Mouse (Mus musculus) layer of hippocampus, adult 18-20 months (tissue): ENCODE results near the gene Mrgpra2b. TPM values are rescaled to one million over a fixed set of nuclear protein-coding genes. Genes with fewer than 3 reads are reported as not detected.
"Not testable (repeated sequence)": the region's sequence is repeated elsewhere in the genome, so short reads cannot be mapped to it uniquely, and the experiment has no call there.

ENCODE experiments used
- DNase-seq, 2 experiments: peaks; one replicate each; pipeline ENCODE4 v3.0.0; 2022; ENCODE audit warnings: low spot score in 2 of 2
- long read RNA-seq: library from polyadenylated mRNA; stranded (forward); transcript quantifications from one replicate; pipeline ENCODE4 v2.0.0, GENCODE M21; 2021
- total RNA-seq, 2 experiments: library from RNA; stranded (reverse); gene quantifications; 2 replicates each; pipeline ENCODE4 v1.2.3; 2021

The Mrgpra2b gene
- total RNA-seq, result not detected
- long read RNA-seq, result 0 reads

DNA sequence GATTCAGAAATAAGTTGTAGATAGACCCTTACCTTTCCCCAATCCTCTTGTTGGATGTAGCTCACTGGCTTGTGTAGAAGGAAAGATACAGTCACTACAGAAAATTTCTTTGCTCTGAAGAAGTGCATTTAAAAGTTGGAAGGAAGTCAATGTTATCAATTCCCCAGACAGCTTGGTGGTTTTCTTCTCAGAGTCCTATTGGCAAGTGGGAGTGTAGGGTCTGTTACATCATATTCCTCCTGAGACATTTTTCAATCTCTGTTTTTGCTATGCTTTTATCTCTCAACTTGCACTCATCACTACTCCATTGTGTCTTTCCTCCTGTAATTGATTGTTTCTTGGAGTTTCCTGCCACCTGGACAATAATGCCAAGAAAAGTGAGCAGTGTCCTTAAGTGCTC lies at the start of gene Mrgpra2b:
Gene Mrgpra2b, minus strand, starts transcription at position 101 of the 400 bp plus-strand sequence.
- no peak for DNase-seq

DNA sequence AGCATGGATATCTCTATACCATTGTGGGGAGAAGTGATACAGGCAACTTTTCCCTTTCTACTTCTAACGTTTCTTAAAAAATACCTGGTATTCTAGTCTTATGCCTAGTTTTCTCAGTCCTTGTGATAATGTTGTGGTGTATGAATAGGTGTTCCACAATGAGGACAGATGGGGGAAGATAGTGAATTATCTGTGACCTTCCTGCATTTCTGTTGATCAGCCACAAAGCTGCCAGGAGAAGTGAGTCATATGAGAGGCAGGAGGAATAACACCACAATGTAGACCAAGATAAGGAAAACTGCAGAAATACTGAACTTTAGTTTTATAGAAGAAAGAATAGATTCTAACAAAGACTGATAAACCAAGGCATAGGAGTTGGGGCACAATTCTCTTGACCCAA lies 12.3 kb downstream of the Mrgpra2b start:
- no peak for DNase-seq

DNA sequence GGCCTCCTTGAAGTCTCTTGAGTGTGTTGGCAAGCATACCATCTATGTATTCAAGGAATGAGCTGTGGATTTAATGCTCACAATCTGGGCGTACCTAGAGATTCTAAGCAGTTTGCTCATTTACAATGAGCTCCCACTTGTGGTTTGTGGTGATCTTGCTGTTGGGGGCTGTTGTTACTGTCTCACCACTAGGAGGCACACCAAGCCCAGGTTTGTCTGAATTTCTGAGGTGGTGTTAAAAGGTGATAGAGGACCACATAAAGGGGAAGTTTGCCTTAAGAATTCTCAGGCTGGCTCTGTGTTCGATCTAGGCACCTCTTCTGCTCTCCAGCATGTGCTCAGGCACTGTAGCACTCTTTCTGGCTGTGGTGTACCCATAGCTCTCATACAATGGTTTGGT lies 13.6 kb downstream of the Mrgpra2b start:
- DNase-seq, result no peak

DNA sequence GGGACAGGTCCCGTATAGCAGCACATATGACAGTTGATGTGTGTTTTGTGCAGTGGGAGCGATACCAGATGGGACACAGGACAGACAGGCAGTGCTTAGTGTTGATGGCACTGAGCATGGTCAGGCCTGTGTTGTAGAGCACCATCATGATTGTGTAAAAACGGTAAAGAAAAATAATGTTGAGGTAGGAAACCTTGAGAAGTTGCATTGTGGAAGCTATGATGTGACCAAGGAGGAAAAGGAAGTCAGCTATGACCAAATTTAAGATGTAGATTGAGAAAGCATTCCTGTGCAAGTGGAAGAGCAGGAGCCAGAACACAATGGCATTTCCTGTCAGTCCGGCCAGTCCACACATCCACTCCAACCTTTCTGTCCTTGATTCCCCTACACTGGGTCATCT lies 25.7 kb downstream of the Mrgpra2b start:
- no peak for DNase-seq

DNA sequence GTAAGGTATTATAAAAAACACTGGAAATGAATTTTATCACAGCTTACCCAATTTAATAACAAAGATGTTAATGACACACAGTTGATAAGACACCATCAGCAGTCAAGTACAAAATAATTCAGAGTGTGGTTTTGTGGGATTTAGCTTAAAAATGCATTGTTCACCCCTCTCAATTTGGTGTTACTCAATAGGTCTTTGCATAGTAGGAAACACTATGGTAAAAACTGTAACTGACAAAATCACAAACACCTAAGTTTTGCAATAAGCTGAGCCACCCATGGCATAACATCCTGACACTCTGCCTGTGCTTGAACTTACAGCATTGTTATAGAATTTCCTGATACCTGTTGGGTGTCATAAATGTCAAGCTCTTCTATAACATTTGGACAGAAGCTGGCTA lies 37.4 kb downstream of the Mrgpra2b start:
- DNase-seq, result not testable (repeated sequence)

DNA sequence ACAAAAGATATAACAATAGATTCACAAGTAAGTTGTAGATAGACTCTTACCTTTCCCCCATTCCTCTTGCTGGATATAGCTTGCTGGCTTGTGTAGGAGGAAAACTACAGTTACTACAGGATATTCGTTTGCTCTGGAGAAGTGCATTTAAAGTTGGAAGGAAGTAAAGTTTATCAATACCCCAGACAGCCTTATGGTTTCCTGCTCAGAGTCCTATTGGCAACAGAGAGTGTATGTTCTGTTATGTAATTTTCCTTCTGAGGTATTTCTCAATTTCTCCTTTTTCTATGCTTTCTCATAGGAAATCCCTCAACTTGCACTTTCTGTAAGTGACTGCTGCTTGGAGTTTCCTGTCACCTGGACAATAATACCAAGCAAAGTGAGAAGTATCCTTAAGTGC lies 39.2 kb downstream of the Mrgpra2b start:
- DNase-seq, result not testable (repeated sequence)

DNA sequence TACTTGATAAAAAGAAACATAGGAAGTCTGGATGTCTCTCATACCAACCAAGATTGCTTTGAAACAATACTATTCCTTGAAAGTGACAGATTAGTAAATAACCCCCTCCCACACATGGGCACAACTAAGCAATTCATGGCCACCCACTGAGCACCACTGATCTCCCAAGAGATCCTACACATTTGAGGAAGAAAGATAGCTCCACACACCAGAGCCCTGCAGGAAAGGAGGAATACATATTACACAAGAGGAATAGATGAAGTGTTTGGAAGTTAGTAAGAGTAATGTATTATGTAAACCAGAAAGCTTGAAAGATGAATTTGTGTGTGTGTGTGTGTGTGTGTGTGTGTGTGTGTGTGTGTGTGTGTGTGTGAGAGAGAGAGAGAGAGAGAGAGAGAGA lies 45.5 kb downstream of the Mrgpra2b start:
- not testable (repeated sequence) for DNase-seq

DNA sequence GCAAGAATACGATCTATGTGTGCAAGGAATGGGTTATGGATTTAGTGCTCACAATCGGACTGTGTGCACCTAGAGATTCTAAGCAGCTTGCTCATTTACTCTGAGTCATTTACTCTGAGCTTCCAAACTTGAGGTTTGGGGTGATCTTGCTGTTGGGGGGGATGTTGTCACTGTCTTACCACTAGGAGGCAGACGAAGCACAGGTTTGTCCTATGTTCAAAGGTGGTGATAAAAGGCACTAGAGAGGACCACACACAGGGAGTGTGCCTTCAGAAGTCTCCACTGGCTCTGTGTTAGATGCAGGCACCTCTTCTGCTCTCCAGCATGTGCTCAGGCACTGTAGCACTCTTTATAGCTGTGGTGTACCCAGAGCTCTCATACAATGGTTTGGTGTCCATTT lies 54.8 kb downstream of the Mrgpra2b start:
- DNase-seq, result not testable (repeated sequence)

DNA sequence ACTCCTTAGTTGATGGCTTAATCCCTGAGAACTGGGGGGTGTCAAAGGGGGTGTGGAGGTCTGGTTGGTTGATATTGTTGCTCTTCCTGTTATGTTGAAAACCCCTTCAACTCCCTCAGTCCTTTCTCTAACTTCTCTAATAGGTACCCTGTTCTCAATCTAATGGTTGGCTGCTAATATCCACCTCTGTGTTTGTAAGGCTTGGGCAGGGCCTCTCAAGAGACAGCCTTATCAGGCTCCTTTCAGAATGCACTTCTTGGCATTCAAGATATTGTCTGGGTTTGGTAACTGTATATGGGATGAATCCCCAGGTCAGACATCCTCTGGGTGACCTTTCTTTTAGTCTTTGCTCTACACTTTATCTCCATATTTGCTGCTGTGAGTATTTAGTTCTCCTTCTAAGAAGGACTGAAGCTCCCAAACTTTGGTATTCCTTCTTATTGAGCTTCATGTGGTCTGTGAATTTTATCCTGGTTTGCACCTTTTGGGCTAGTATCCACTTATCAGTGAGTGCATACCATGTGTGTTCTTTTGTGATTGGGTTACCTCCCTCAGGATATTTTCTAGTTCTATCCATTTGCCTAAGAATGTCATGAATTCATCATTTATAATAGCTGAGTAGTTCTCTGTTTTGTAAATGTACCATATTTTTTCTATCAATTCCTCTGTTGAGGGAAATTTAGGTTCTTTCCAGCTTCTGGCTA lies 63.2 kb downstream of the Mrgpra2b start:
- DNase-seq, result not testable (repeated sequence)

DNA sequence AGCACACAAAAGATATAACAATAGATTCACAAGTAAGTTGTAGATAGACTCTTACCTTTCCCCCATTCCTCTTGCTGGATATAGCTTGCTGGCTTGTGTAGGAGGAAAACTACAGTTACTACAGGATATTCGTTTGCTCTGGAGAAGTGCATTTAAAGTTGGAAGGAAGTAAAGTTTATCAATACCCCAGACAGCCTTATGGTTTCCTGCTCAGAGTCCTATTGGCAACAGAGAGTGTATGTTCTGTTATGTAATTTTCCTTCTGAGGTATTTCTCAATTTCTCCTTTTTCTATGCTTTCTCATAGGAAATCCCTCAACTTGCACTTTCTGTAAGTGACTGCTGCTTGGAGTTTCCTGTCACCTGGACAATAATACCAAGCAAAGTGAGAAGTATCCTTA lies 76.6 kb downstream of the Mrgpra2b start, which contains the start of gene Mrgpra2a:
Gene Mrgpra2a, minus strand, starts transcription at position 125 of the 400 bp plus-strand sequence.
- DNase-seq, result not testable (repeated sequence)

DNA sequence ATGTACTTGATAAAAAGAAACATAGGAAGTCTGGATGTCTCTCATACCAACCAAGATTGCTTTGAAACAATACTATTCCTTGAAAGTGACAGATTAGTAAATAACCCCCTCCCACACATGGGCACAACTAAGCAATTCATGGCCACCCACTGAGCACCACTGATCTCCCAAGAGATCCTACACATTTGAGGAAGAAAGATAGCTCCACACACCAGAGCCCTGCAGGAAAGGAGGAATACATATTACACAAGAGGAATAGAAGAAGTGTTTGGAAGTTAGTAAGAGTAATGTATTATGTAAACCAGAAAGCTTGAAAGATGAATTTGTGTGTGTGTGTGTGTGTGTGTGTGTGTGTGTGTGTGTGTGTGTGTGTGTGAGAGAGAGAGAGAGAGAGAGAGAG lies 82.9 kb downstream of the Mrgpra2b start:
- not testable (repeated sequence) for DNase-seq

DNA sequence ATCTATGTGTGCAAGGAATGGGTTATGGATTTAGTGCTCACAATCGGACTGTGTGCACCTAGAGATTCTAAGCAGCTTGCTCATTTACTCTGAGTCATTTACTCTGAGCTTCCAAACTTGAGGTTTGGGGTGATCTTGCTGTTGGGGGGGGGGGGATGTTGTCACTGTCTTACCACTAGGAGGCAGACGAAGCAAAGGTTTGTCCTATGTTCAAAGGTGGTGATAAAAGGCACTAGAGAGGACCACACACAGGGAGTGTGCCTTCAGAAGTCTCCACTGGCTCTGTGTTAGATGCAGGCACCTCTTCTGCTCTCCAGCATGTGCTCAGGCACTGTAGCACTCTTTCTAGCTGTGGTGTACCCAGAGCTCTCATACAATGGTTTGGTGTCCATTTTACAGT lies 92.2 kb downstream of the Mrgpra2b start:
- DNase-seq, result not testable (repeated sequence)

DNA sequence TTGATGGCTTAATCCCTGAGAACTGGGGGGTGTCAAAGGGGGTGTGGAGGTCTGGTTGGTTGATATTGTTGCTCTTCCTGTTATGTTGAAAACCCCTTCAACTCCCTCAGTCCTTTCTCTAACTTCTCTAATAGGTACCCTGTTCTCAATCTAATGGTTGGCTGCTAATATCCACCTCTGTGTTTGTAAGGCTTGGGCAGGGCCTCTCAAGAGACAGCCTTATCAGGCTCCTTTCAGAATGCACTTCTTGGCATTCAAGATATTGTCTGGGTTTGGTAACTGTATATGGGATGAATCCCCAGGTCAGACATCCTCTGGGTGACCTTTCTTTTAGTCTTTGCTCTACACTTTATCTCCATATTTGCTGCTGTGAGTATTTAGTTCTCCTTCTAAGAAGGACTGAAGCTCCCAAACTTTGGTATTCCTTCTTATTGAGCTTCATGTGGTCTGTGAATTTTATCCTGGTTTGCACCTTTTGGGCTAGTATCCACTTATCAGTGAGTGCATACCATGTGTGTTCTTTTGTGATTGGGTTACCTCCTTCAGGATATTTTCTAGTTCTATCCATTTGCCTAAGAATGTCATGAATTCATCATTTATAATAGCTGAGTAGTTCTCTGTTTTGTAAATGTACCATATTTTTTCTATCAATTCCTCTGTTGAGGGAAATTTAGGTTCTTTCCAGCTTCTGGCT lies 100.7 kb downstream of the Mrgpra2b start:
- DNase-seq, result not testable (repeated sequence)

Other genes with a start within 250 kb of the Mrgpra2b start
- gene Mrgpra1, start 174.6 kb downstream of the Mrgpra2b start, total RNA-seq, result not detected
- not detected for gene Mrgpra2a, start 76.7 kb downstream of the Mrgpra2b start, total RNA-seq
- not detected for gene Mrgpra3, start 72.5 kb upstream of the Mrgpra2b start, total RNA-seq